Comparison of ENCODE assay signal across 10 mouse cellular contexts in genomic region chr6:85510476-85510875, GRCm38 (mm10). TPM values are rescaled to one million over a fixed set of nuclear protein-coding genes. Genes with fewer than 3 reads are reported as not detected.
DNase-seq lines count a peak whose midpoint lies in the region; ATAC-seq and TF ChIP-seq lines count a peak whose summit lies in the region.
"Had no signal": no experiment of that assay in that cellular context is flagged by ENCODE, and none has a peak within 500 bp of the region (broad histone marks: within the 10 kb centered on the region; RNA-seq: fewer than 3 reads in every experiment).

No protein-coding gene starts in this region.

- no peaks in the 10 kb centered on the region for H3K36me3 ChIP-seq in thymus, adult 2 months (ENCODE audit: control insufficient read depth, insufficient read depth, low read length)
- H3K36me3 ChIP-seq in neural tube, embryonic 11.5 days (ENCODE audit: control insufficient read depth, insufficient read depth, low read length) = no peaks in the 10 kb centered on the region
- H3K36me3 ChIP-seq: heart, embryonic 15.5 days had no signal

- no peaks in the 10 kb centered on the region for H3K9me3 ChIP-seq in neural tube, embryonic 11.5 days (ENCODE audit: control insufficient read depth, low read length)
- H3K9me3 ChIP-seq: heart, embryonic 15.5 days had no signal

- intact Hi-C loops in gastrocnemius, adult 2 months (cut with DNase I) = no loop called here

- no peak overlapping the region for H3K9ac ChIP-seq in neural tube, embryonic 11.5 days (ENCODE audit: low read length)
- H3K9ac ChIP-seq: heart, embryonic 15.5 days had no signal

- ATAC-seq in neural tube, embryonic 11.5 days (ENCODE audit: insufficient read depth, low FRiP score, low TSS enrichment) = no peak

- 10% methylated on average over 6 of the region's 6 CpGs for WGBS in thymus, adult 2 months
- 4% methylated on average over 6 of the region's 6 CpGs for WGBS in neural tube, embryonic 11.5 days

- no peak overlapping the region for H3K27ac ChIP-seq in gastrocnemius, adult 2 months
- no peak overlapping the region for H3K27ac ChIP-seq in thymus, adult 2 months (ENCODE audit: control insufficient read depth, insufficient read depth, low read length)
- no peak overlapping the region for H3K27ac ChIP-seq in neural tube, embryonic 11.5 days (ENCODE audit: low read depth, low read length)
- H3K27ac ChIP-seq: heart, embryonic 15.5 days had no signal

- no peak for DNase-seq in gastrocnemius, adult 2 months
- DNase-seq in gastrocnemius, postnatal 25 days = no peak
- DNase-seq in thymus, adult 2 months = peak; percentile 17
- DNase-seq in thymus, adult 18-20 months = no peak
- DNase-seq in embryo, embryonic 10.5 days (ENCODE audit: low spot score) = peak; percentile 86
- peak; percentile 72 to 83 for DNase-seq in layer of hippocampus, postnatal 14 days (ENCODE audit: low spot score in 2 of 2)
- peak; percentile 68 for DNase-seq in neural tube, embryonic 11.5 days (ENCODE audit: low spot score)
- no peak for DNase-seq in yolk sac, embryonic 10.5 days (ENCODE audit: low spot score)

- H3K4me3 ChIP-seq in gastrocnemius, adult 2 months = no peak overlapping the region
- no peak overlapping the region for H3K4me3 ChIP-seq in thymus, adult 2 months (ENCODE audit: control insufficient read depth, insufficient read depth, low read length)
- H3K4me3 ChIP-seq in neural tube, embryonic 11.5 days (ENCODE audit: low read depth, low read length) = no peak overlapping the region
- H3K4me3 ChIP-seq: myocyte had no signal

- TF ChIP-seq POLR2A in thymus, adult 2 months (IDR thresholded peaks at IDR 0.05; ENCODE audit: control insufficient read depth, extremely low read depth, insufficient read depth, low read length, poor library complexity) = no peak

- H3K4me1 ChIP-seq in thymus, adult 2 months (replicated peaks; ENCODE audit: control insufficient read depth, insufficient read depth, low read length) = peaks cover 8% of the 10 kb centered on the region; the same call in 1 of the 2 replicates
- H3K4me1 ChIP-seq in neural tube, embryonic 11.5 days (ENCODE audit: control insufficient read depth, insufficient read depth, low read length) = 0 out of 2 replicates have a peak, but pooled peaks cover 11% of the 10 kb centered on the region

- H3K27me3 ChIP-seq in thymus, adult 2 months (ENCODE audit: control insufficient read depth, insufficient read depth, low read length) = peaks cover 13% of the 10 kb centered on the region
- H3K27me3 ChIP-seq in neural tube, embryonic 11.5 days (ENCODE audit: control insufficient read depth, insufficient read depth, low read length) = peaks cover 50% of the 10 kb centered on the region

- H3K4me2 ChIP-seq in neural tube, embryonic 11.5 days (ENCODE audit: low read depth) = no peak overlapping the region

- TF ChIP-seq CTCF in gastrocnemius, adult 2 months (IDR thresholded peaks at IDR 0.05) = peak; percentile 52
- TF ChIP-seq CTCF in thymus, adult 2 months (IDR thresholded peaks at IDR 0.05; ENCODE audit: borderline replicate concordance, control insufficient read depth, extremely low read depth, insufficient read depth, low read length, poor library complexity) = no peak

RNA-seq across cellular contexts. Expression of gene Egr4, which starts 2.9 kb away (rescaled TPM):
- not detected for total RNA-seq in gastrocnemius, adult 2 months (2021)
- total RNA-seq in gastrocnemius, postnatal 25 days (2021) = not detected
- polyA plus RNA-seq in thymus, adult 2 months (2012; rRNA removed) = 0.12 and 0.19 TPM in 2 replicates
- total RNA-seq in layer of hippocampus, postnatal 14 days (2021) = 10 to 100 TPM; 26.5 to 32.0 TPM
- not detected in 2 replicates for polyA plus RNA-seq in neural tube, embryonic 11.5 days (2014; fragmentation: Nextera tagmentation; extraction: Ambion mirVana)
- polyA plus RNA-seq: heart, embryonic 15.5 days; myocyte had no signal

RNA-seq across cellular contexts. Expression of gene Fbxo41, which starts 7.7 kb away (rescaled TPM):
- under 1 TPM in 1 of 2 experiments, not detected in 1; 0.03 TPM for total RNA-seq in gastrocnemius, adult 2 months (2021)
- not detected for total RNA-seq in gastrocnemius, postnatal 25 days (2021)
- polyA plus RNA-seq in thymus, adult 2 months (2012; rRNA removed) = 0.03 and 0.04 TPM in 2 replicates
- total RNA-seq in layer of hippocampus, postnatal 14 days (2021) = 10 to 100 TPM; 89.7 to 94.5 TPM
- 0.78 and 1.1 TPM in 2 replicates for polyA plus RNA-seq in neural tube, embryonic 11.5 days (2014; fragmentation: Nextera tagmentation; extraction: Ambion mirVana)
- polyA plus RNA-seq: myocyte had no signal

RNA-seq across cellular contexts. Expression of gene Pradc1, which starts 58.7 kb away (rescaled TPM):
- total RNA-seq in gastrocnemius, adult 2 months (2021) = 10 to 100 TPM; 14.8 to 15.9 TPM
- total RNA-seq in gastrocnemius, postnatal 25 days (2021) = 10 to 100 TPM; 12.4 to 14.6 TPM
- 41.5 and 42.6 TPM in 2 replicates for polyA plus RNA-seq in thymus, adult 2 months (2012; rRNA removed)
- total RNA-seq in layer of hippocampus, postnatal 14 days (2021) = 10 to 100 TPM; 13.7 to 18.1 TPM
- 26.8 and 28.0 TPM in 2 replicates for polyA plus RNA-seq in neural tube, embryonic 11.5 days (2014; fragmentation: Nextera tagmentation; extraction: Ambion mirVana)

RNA-seq across cellular contexts. Expression of gene Cct7, which starts 59.2 kb away (rescaled TPM):
- 100 to 1,000 TPM; 127 to 135 TPM for total RNA-seq in gastrocnemius, adult 2 months (2021)
- total RNA-seq in gastrocnemius, postnatal 25 days (2021) = 100 to 1,000 TPM; 108 to 109 TPM
- 166 and 174 TPM in 2 replicates for polyA plus RNA-seq in thymus, adult 2 months (2012; rRNA removed)
- 100 to 1,000 TPM; 204 to 218 TPM for total RNA-seq in layer of hippocampus, postnatal 14 days (2021)
- polyA plus RNA-seq in neural tube, embryonic 11.5 days (2014; fragmentation: Nextera tagmentation; extraction: Ambion mirVana) = 712 and 739 TPM in 2 replicates

Comparison
In these comparisons a context has a peak if more than half of its experiments do, and no peak if none do; other contexts are left out.
1. DNase-seq: peak in thymus, adult 2 months (single experiment), embryo, embryonic 10.5 days (single experiment), layer of hippocampus, postnatal 14 days (2 of 2) and neural tube, embryonic 11.5 days (single experiment); none in gastrocnemius, adult 2 months (single experiment), gastrocnemius, postnatal 25 days (single experiment), thymus, adult 18-20 months (0 of 2) and yolk sac, embryonic 10.5 days (single experiment).
2. RNA of gene Egr4, which starts 2.9 kb away (total RNA-seq): 26.5 to 32.0 TPM in layer of hippocampus, postnatal 14 days; not detected in gastrocnemius, adult 2 months and not detected in gastrocnemius, postnatal 25 days; every median in the first group is over 10 times any median in the second.
3. RNA of gene Fbxo41, which starts 7.7 kb away (total RNA-seq): 89.7 to 94.5 TPM in layer of hippocampus, postnatal 14 days; 0.03 TPM in gastrocnemius, adult 2 months and not detected in gastrocnemius, postnatal 25 days; every median in the first group is over 10 times any median in the second.